Mouse (Mus musculus) mature B cell (primary cell): Measurements from ENCODE around the gene Josd2.

Experiments
- in situ Hi-C: fragments of 300-500 bp; cut with MboI; formaldehyde crosslinking; loops from 2 replicates; pipeline ENCODE4 v1.14.3; 2019

Gene Josd2

DNA sequence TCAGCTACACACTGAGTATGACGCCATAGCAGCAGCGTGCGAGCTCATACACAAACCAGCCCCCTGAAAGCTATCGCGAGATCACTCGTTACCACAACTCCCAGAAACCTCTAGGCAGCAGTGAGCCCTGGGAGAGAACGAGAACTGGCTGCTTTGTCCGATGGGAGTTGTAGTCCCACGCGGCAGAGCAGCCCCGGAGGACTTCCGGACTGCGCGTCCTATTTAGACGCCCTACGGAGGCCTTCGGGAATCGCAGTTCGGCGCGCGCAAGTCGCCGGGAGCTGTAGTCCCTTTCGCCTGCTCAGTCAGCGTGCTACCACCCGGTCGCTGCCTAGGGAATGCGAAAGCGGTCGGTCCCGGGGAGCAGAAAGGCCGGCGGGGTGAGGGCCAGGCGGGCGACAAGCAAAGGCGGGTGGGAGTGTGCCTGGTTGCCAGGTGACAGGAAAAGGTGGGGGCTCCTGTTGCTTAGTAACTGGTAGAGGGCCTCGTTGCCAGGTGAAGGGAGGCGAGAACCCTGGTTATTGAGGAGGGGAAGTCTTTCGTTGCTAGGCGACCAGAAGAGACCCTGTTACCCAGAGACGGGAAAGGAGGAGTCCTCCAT lies at the start of gene Josd2:
Gene Josd2, plus strand, starts transcription at position 170 of the 601 bp plus-strand sequence.
- in situ Hi-C loops = no loop called here

DNA sequence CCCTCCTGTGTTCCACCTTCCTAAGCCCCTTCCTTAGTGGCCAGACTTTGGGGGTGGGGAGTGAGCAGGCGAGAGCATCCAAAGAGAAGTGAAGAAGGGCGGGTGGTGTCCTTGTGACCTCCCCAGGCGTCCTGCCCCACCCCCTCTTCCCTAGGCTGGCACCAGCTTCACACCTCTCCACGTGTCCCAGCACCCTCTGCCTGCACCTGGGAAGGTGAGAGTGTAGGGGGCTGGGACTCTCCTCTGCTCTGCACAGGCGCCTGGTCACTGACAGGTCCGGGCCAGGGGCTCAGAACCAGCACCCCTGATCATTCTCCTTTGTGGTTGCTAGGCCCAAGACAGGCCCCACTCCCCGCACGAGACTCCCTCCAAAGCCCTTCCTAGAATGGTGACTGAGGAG lies 40.1 kb upstream of the Josd2 start:
- in situ Hi-C loops = no loop called here

DNA sequence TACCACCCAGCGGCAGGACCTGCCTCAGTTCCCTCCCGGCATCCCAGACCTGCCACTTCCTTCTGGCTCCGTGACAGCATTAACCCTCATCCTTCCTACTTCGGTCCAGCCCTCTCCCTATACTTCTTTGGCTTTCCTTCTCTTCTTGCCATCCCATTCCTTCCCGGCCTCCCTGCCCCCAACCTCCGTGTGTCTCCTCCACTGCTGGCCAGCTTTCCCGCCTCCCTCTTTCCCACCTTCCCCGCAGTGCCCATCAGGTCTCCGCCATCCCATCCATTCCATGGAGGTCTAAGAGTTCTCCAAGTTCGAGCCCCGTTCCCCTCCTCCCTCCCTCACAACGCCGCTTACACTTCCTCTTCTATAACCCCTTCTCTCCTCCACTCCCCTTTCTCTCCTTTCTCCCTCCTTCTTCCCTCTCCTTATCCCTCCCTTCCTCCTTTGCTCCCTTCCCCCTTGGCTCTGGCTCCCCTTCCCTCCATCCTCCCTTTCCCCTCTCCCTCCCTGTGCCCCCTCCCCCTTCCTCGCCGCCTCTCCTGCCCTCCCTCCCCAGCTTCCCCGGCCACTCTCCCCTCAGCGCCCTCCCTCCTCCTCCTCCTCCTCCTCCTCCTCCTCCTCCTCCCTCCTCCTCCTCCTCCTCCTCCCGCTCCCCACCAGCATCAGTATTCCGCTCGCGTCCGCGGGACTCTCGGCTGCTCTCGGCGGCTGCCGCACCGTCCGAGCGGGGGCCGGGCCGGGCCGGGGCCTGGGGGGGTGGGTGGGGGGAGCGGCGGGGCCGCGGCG lies 39.4 kb upstream of the Josd2 start:
- in situ Hi-C loops = no loop called here

DNA sequence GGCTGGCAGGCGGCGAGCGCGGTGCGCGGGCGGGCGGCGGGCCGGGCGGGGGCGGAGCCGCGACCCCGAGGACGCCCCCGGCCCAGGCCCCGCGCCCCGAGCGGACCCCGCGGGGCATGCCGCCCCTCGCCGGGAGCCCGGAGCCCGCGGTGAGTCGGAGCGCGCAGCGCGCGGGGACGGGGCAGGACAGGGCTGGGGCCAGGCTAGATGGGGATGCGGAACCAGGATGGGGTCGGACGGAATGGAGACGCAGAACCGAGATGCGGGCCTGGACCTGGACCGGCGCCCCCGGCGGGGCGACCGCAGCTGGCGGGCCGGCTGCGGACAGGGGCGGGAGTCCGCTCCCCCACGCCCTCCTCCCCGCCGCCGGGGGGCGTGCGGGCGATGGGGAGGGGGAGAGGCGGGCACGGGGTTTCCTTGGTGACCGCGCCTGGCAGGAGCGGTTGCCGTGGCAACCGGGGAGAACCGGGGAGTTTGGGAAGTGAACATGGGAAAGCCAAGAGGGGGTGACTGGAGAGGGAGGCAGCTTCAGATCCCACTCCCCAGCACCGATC lies 38.7 kb upstream of the Josd2 start, which contains the start of gene Lrrc4b:
Gene Lrrc4b, plus strand, starts transcription at position 51 of the 554 bp plus-strand sequence.
- in situ Hi-C loops = no loop called here

DNA sequence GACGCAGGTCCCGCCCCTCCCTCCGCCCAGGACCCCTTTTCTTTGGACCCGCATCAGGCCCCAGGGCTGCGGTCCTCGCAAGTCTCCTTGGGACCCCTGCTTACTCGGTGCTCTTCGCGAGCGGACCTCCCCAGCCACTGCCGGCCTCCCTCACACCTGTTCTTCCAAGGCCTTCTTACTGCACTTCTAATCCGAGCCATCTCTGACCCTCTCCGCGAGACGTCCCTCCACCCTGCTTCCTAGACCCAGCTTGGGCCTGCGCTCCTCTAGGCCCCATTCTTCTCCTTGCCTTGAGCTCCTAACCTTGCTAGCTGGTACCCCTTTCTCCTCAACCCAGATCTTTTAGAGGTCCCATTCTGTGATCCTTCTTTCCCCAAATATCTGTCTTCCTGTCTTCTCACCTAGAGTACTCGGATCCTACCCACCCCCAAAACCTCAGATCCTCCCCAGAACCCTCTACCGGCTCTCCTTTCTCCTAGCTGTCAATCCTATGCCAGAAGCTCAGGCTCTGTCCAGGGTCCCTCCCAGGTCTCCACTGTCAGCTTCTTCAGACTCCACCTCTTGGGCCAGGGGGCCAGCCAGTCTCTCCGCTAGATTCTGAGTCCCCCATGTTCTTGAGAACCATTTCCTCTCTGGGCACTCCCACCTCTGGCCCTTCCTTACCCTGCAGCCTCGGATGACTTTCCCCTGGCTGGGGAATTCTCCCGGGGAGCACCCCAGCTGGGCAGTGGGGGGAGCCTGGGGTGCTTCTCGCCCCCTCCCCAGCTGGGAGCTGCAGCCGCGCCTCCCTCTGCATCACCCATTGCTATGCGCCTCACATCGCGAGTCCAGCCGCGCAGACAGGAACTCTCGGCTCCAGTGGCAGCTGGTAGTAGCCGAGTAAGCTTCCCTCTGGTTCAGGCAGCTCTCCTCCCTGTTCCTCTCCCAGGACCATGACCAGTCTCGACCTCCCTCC lies 38.0 kb upstream of the Josd2 start:
- in situ Hi-C loops = no loop called here

DNA sequence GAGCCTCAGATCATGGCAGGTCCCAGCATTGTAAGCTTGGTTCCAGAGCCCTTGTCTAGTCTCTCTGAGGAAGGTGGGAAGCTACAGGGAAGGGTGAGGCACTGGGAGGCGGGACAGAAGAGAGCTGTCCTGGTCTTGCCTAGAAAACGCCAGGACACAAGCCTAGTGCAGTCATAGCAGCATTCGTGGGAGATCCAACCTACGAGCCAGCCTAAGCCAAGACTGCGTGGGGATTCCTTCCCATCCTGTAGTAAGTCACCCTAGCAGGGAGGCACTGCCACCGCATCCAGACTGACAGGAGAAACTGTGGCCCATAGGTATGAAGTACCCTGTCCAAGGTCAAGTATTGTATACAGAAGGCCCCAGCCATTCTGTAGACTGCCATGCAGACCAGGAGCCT lies 35.2 kb upstream of the Josd2 start:
- in situ Hi-C loops = no loop called here

DNA sequence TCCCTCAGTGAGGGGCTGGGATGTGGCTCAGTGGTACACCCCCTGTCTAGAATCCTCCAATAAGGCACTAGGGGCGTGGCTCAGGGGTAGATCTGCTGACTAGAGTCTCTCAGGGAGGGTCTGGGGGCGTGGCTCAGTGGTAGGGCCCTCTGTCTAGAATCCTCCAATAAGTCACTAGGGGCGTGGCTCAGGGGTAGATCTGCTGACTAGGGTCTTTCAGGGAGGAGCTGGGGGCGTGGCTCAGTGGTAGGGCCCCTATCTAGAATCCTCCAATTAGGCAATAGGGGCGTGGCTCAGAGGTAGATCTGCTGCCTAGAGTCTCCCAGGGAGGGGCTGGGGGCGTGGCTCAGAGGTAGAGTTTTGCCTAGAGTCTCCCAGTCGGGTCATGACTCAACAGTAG lies 34.4 kb upstream of the Josd2 start:
- in situ Hi-C loops = no loop called here

DNA sequence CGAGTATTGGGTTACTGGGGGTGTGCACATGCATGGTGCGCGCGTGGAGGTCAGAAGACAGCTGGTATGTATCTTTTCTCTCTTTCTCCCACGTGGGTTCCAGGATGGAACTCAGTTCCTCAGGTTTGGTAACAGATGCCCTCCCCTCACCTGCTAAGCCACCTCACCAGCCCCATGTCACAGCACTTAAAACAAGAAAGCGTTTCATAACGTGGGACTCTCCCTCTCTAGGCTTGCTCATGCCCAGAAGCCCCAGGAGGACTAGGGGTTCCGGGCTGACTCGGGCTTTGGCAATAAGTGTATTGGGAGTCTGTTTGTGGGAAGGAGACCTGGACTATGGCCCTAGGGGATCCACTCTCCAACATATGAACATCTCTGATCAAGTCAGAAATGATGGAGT lies 33.7 kb upstream of the Josd2 start:
- in situ Hi-C loops = no loop called here

DNA sequence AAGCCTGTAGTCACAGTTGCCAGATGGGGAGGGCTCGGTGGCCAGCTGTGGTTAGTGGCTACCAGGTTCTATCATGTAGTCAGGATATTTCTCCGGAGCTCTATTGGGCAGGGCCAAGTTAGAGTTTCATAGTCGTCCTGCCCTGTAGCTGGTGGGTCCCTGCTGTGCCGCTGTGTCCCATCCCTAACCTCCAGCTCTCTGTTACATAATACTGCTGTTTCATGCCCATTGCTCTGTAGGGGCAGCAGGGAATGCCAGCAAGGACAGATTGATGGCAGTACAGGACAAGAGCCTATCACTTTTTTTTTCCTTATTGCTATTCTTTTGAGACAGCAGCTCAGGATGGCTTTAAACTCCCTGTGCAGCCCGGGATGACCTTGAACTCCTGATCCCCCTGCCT lies 32.0 kb upstream of the Josd2 start:
- in situ Hi-C loops = no loop called here

DNA sequence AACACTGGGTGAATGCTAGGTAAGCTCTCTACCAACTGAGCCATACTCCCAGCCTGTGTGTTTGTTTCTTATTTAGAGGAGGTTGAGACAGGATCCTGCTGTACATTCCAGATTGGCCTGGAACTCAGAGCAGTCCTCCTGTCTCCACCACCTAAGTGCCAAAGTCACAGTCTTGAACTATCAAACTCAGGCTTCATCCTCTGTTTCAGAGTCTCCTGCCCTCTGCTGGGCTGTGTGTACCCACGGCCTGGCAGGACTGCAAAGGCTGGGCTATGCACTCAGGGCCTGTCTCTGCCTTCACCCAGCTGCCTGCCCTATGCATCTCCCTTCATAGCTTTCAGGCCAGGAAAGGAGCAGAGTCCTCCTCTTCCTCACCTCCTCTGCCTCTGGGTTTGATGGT lies 31.5 kb upstream of the Josd2 start:
- in situ Hi-C loops = no loop called here

DNA sequence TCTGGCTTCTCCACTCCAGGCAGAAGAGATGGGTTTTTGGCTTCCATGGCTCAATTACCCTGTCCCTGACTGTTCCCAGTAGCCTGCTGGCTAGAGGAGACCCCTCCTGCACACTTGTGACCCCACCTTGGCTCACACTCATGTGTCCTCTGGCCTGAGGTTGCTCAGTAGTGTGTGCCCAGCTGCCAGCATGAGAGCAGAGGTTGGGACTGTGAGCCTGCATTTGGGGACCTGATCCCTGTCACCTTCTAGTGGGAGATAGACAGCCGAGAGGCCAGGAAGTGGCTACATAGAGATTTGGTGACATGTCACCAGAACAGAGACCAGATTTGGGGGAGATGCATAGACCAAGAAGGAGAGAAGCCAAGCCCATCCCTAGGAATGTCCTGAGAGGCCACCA lies 30.6 kb upstream of the Josd2 start:
- in situ Hi-C loops = no loop called here

DNA sequence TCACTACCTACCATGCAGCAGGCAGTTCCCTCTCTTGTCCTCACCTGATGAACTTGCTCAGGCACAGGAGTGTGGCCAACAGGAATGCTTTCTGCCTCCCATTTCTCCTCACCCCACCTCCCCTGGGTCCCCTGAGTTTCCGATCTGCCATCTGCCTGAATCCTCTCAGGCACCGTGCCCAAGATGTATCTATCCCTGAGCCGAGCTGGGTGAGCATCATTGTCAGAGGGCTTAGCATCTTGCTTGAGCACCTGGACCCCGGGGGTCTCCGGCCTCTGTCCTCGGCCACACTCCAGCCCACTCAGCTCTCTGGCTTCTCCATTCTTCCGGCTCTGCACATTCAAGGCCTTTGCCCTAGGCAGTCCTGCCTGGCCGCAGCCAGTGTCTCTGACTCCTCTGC lies 29.8 kb upstream of the Josd2 start:
- in situ Hi-C loops = no loop called here

DNA sequence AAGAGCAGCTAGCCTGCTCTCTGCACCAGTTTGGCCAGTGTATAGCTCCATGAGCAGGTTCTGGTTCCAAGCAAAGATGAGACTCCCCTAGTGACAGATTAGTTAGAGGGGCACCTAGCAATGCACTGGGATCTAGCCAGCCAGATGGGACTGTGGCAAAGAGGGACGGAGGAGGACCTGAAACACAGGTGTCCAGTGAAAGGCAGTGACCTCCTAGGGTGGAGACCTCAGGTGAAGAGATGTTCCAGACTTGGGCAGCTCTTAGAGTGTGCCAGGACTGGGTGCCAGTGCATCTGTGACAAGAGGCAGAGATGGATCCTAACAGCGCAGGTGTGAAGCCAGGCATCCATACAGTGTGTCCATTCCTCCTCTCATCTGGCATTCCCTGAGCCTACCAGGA lies 28.1 kb upstream of the Josd2 start:
- in situ Hi-C loops = no loop called here

DNA sequence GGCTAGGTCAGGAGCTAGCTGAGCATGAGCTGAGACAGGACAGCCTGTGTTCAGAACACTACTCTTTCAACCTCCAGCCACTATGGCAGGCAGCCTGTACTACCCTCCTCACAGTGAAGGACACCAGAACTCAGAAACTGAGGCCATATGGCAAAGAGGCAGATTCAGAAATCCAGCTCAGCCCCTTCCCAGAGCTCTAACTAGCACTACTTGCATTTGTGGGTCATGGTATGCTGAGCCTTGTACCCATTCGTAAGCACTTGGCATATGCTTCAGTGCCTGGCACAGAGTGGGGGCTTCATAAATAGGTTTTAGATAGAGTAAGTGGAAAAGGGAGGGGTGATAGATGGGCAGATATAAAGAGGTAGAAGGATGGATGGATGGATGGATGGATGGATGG lies 27.3 kb upstream of the Josd2 start:
- in situ Hi-C loops = no loop called here

DNA sequence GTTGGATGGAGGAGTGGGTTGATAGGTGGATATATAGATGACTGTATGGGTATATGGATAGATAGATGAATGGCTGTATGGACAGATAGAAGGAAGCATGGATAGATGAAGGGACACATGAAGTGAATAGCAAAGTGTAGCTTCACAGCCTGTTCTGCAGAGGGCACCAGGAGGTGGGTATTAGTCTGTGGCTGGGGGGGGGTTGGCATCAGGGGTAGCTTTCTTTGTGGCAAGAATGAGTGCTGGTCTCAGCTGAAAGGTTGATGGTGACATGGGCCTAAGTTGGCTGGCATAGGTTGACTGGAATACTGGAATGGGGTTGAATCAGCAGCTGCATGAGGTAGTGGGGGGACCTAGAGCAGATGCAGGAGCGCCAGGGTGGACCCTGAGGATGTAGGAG lies 26.6 kb upstream of the Josd2 start:
- in situ Hi-C loops = no loop called here

DNA sequence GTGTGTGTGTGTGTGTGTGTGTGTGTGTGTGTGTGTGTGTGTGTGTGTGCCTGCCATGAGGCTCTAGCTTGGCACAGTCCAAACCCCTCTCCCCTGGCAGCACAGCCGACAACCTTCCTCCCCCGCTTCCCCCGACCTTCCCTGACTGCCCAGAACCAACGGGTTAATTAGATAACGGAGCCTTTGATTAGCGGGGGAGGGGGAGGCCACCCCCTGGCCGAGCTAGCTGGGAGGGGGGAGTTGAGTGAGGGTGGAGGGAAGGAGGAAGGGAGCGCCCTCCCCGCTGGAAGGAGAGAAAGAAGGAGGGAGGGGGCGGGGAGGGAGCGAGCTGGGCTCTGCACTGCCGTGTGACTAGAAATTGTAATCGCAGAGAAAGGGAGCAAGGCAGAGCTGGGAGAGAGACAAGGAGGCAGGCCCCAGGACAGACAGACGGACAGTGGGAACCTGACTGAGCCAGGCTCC lies 26.1 kb upstream of the Josd2 start:
- in situ Hi-C loops = no loop called here

DNA sequence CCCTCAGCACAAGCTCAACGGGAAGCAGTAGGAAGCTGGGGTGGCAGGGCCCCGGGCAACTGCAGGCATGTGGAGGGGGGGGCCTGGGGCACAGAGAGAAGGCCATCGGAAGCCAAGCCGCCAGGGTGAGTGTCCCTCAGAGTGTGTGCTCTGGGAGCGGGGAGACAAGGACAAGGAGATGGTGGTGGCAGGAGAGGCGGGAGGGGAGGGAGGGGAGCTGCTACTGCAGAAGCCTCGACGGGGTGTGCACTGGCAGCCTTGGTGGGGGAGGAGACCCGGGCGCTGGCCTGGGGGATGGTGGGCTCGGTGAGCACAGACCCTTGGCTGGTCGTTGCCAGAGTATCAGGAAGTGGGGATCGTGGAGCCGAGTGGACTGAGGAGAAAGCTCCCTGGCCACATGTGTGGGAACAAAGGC lies 25.4 kb upstream of the Josd2 start:
- in situ Hi-C loops = no loop called here

DNA sequence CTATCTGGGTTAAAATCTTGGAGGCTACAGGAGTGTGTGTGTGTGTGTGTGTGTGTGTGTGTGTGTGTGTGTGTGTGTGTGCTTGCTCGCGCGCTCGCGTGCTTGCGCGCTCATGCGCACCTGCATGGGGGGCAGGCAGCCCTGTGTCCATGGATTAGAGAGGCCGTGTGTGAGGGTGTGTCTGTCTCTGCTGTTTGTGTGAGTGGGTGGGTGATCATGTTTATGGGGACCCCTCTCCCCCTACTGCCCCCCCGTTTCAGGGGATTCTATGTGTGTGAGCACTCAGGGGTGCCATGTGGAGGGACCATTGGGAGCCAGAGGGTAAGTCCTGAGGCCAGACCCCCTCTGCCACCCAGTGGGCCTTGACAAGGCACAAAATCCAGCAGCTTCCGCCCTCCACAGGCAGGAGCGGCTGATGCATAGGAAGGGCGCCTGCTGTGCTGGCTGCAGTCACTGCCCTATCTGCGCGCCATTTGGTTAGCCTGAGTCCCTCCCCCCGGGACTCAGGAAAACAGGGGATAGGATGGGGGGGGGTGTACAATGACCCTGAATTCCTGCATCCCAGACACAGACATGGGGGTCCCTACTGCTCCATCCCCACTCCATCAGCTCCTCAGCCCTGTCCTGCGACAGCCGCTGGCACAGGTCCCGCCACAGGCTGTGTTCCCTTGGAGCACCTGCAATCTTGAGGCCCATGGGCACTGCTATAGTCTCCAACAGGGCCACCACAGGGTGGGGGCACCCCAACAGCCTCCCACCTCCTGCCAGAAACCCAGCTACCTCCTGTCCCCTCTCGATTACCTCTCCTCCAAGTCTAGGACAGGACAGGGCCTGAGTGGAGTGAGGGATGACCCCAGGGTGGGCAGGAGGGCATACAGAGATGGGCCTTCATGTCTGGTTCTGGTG lies 24.3 kb upstream of the Josd2 start:
- in situ Hi-C loops = no loop called here

DNA sequence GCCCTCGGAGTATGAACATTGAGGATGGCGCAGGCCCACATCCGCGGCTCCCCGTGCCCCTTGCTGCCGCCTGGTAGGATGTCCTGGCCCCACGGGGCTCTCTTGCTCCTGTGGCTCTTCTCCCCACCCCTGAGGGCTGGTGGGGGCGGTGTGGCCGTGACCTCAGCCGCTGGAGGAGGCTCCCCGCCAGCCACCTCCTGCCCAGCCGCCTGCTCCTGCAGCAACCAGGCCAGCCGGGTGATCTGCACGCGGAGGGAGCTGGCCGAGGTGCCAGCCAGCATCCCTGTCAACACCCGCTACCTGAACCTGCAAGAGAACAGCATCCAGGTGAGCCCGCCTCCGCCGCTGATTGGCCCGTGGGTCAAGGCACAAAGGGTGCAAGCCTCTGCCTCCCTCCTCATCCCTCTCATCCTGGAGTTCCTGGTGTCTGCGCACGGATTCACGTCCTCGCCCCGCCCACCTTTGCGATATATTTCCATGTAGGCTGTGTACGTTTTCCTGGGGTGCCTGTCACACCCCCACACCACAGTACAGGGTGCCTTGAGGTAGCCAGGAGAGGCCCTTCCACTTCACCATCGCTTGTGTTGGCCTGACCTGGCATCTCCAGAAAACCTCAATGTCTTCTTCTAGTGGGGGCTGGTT lies 22.8 kb upstream of the Josd2 start:
- in situ Hi-C loops = no loop called here

DNA sequence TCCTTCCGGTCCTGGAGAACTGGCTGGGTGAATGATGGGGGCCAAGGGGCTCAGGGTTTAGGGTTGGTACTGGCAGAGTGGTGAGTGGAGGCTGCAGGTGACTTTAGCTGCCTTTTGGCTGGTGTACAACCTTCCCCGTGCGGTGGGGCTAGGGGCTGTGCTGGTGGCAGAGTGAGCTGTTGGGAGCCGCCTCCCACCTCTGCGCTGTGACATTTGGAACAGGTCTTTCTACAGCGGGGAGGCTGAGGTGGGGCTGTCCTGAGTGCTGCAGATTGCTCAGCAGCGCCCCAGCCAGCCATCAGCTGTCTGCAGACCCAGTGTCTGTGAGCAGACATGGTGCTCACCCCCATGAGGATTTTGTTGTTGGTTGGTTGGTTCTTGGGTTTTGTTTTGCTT lies 22.3 kb upstream of the Josd2 start:
- in situ Hi-C loops = no loop called here
